Mouse (Mus musculus): ENCODE results near the gene P3h3.

DNA sequence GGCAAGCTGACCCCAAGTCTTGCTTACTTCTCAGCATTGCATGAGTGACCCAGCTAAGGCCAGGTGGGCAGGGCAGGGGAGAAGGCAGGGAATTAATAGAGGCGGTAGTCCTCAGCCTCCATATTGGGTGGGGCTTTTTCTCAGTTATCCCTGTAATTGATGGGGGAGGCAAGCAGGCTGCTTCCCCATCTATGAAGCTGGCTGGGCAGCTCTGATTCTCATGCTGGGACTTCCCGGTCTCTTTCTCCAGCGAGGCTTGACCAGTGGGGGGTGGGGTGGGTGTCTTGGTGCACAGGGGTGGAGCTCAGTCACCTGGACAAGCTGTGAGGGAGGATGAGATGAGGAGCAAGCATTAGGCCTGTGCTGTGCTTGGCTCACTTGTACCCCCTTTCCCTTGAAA, 4.2 kb upstream of the P3h3 start:
- TF ChIP-seq POLR2A (IDR thresholded peaks at IDR 0.05; ENCODE audit: insufficient read length, low read depth) (no peak), USF1 (IDR thresholded peaks at IDR 0.05; ENCODE audit: low read depth) (no peak), MAX (IDR thresholded peaks at IDR 0.05; ENCODE audit: low read depth) (no peak), POLR2AphosphoS2 (IDR thresholded peaks at IDR 0.05; ENCODE audit: insufficient read length, low read depth) (no peak), SRF (IDR thresholded peaks at IDR 0.05; ENCODE audit: control insufficient read depth, insufficient read length, low read depth) (no peak), E2F4 (IDR thresholded peaks at IDR 0.05; ENCODE audit: insufficient read depth) (no peak), MYOG (IDR thresholded peaks at IDR 0.05; ENCODE audit: control insufficient read depth in 1 of 3, insufficient read depth in 1 of 3, insufficient read length in 2 of 3, low read depth in 2 of 3) (no peak)

All from myocyte (in vitro differentiated cells).